Mouse (Mus musculus): Measurements from ENCODE around the gene Eefsec. TPM values are rescaled to one million over a fixed set of nuclear protein-coding genes. Genes with fewer than 3 reads are reported as not detected.
A peak's percentile ranks its signal among the peaks of the same experiment; 100 is the strongest.

The Eefsec gene
- 10 to 100 TPM; 28.4 to 30.5 TPM for polyA plus RNA-seq (2017; shearing (Covaris generic))

GRCm38 (mm10) chr6:88446063-88447002 lies at the start of gene Eefsec:
TSS of gene Eefsec (minus strand) at chr6:88446539.
- ATAC-seq: peak; percentile 90

- ATAC-seq: no peak
Measured at GRCm38 (mm10) chr6:88493712-88494111, 47.4 kb upstream of the Eefsec start.

GRCm38 (mm10) chr6:88490629-88491354 lies 44.5 kb upstream of the Eefsec start:
- no peak for ATAC-seq

- no peak for ATAC-seq
Measured at GRCm38 (mm10) chr6:88489834-88490233, 43.5 kb upstream of the Eefsec start.

- no peak for ATAC-seq
Measured at GRCm38 (mm10) chr6:88489026-88489425, 42.7 kb upstream of the Eefsec start.

DNA sequence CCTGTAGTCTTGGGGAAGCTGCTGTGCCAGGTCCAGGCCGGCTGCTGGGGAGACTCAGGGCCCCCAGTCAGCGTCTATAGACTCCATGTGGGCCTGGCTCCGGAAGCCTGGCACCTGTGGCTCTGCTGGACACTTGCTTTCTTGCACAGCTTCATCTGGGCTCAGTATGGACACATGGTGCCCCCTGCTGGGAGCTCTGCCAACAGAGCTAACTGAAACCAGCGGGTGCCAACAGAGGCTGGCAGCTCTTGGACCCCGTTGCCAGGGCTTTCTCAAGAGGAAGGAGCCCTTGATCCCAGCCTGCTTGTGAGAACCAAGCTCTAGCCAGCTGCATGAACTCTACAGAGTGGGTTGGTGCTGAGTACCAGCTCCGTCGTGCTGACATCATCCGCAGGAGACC lies 40.6 kb upstream of the Eefsec start:
- no peak for ATAC-seq

DNA sequence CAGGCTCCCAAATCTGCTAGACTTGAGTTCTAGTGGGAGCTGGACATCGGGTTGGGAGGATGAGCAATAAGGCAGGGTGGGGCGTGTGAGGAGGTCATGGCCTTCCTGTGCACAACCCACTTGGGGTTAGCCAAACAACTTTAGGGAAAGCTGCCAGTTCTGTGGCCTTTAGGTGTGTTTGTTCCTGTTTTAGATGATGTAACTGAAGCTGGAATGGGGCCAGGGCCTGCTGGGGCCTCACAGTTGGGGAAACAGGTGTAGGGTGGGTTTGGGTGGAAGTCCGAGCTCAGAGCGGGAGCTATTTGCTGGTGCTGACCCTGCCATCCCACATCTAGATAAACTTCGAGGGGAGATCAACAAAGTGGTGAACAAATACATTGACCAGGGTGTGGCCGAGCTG lies 39.0 kb upstream of the Eefsec start:
- no peak for ATAC-seq

DNA sequence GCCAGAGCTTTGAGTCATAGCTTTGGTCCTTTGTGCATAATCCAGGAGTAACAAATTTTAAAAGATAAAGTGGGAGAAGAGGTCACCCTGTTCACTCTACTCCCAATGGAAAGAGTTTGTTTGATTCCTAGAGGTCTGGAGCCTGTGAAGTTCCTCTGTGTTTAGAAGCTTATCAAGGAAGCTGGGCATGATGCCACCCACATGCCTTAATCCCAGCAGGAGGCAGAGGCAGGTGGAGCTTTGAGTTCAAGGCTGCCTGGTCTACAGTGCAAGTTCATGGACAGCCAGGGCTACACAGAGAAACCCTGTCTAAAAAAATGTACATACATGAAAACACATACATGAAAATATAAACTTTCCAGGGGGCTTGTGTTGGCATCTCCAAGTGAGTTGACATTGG lies 37.6 kb upstream of the Eefsec start:
- no peak for ATAC-seq

DNA sequence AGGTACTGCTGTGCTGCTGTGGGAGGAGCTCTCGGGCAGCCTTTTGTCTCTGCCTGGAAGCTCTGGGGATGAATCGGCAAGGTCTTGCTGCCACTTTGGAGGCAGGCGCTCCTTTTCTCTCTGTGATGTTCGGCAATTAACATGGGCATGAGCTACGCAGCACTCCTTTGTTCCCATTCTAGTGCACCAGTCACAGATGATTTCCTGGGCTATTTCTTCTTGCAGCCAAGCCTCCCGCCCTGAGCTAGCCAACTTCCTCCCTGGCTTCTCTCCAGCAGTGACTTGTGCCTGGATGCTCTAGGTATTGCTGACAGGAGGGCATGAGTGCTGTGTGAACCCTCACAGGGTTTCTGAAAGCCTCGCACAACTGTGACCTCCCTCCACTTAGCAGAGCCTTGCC lies 36.8 kb upstream of the Eefsec start:
- ATAC-seq: no peak

- no peak for ATAC-seq
Measured at GRCm38 (mm10) chr6:88480421-88480820, 34.1 kb upstream of the Eefsec start.

- ATAC-seq: no peak
Measured at GRCm38 (mm10) chr6:88469878-88470277, 23.5 kb upstream of the Eefsec start.

DNA sequence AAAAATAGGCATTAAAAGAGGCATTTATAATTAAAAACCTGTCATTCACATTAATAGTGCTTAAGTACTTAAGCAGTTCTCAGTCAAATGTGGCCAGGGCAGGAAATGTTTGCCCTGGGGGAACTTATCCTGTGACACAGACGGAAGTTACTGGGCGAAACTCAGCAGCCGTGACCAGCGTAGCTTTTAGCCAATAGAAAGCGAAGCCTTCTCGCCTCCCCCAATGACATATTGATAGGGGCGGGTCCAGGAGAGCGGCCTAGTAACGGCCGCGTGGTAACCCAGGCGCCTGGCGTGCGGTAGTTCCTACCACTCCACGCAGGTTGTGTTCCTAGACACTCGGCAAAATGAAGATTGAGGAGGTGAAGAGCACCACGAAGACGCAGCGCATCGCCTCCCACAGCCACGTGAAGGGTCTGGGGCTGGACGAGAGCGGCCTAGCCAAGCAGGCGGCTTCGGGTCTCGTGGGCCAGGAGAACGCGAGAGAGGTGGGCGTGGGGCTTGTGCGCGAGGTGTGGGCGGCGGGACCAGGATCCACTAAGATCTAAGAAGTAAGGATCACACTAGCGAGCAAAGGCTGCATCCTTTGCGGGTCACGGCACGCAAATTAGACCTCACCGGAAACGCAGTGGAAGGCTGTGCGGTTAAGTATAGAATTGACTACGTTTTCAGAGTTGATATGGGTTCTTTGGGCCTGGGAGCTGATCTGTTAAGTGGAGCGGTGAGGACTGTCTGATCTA lies 19.0 kb upstream of the Eefsec start, which contains the start of gene Ruvbl1:
Ruvbl1 (plus strand) TSS at position 229 of the 740 bp plus-strand sequence.
- ATAC-seq: peak; percentile 99

DNA sequence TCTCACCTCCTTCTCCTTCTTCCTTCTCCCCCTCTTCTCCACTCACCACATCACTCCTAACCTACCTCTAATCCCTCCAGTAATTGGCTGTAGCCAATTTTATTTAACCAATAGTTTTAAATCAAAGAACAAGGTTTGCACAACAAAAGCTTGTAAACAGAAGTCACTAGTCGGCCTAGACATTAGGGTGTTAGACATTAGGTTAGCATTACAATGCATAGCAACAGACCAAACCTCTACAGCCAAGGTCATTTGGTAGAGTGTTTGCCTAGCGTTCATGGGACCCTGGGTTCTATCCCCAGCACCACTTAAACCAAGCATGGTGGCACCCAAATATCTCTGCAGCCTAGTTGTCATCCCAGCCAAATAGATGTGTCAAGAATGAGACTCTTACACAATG lies 8.2 kb upstream of the Eefsec start:
- ATAC-seq: no peak

DNA sequence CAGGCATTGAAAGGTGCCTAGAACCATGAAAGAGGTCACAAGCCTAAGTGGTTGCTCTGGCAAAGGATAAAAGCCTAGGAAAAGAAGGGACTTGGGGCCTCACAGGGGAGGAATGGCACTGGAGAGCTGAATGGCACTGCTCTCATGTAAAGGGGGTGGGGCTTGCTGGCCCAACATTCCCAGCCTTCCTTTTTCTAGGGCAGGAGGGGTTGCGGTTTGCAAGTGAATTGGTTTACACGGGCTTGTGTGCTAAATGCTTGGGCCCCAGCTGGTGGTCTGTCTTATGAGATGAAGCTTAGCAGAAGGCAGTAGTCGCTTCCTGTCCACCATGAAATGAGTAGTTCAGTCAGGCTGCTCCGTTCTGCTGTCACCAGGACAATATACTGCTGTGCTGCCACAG lies 1.1 kb upstream of the Eefsec start:
- no peak for ATAC-seq

GRCm38 (mm10) chr6:88445661-88446060 lies 678 bp downstream of the Eefsec start:
- ATAC-seq: no peak

DNA sequence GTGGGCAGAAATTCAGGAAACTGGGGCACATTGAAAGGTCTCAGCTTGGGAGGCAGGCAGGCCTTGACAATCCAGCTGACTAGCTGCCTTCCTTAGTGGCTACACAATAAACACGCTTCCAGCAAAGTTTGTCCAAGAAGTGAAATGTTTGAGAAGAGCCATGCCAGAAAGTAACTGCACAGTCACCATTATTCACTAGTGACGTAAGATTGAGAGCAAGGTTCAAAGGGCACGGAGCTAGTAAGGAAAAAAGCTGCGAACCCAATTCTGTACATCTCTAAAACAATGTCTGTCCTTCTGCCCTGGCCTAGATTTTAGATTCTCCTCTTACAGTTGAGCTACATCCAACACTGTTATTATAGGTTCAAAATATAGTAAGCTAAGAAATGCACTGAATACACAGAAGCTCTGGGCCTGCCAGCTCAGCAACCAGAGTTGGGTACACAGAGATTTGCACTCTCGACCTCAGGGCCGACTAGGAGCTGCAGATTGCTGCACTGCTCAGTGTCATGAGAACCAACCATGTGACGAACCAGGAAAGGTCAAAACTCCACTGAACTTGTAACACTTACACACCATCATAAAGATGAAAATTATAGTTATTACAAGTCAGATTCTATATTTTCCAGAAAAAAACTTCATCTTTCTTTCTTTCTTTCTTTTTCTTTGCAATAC lies 2.1 kb downstream of the Eefsec start:
- ATAC-seq: no peak

- ATAC-seq: no peak
Measured at GRCm38 (mm10) chr6:88443446-88443845, 2.9 kb downstream of the Eefsec start.

DNA sequence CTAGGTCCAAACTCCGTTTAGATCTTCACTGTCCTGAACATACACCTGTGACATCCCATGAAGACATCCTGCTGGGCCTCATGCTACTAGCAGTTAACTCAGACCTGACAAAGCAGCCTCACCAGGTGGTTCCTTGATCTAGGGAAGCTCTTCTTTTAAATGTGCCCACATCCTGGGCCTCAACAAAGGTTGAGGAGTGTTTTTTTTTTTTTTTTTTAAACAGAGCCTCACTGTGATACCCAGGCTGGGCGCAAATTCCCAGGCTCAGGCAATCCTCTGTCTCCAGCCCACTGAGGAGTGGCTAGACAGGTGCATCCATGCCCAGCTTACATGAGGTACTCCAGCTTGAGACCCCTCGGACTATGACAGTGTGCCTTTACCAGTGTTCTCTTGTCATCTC lies 3.8 kb downstream of the Eefsec start:
- ATAC-seq: peak; percentile 44

GRCm38 (mm10) chr6:88439056-88439455 lies 7.3 kb downstream of the Eefsec start:
- no peak for ATAC-seq

DNA sequence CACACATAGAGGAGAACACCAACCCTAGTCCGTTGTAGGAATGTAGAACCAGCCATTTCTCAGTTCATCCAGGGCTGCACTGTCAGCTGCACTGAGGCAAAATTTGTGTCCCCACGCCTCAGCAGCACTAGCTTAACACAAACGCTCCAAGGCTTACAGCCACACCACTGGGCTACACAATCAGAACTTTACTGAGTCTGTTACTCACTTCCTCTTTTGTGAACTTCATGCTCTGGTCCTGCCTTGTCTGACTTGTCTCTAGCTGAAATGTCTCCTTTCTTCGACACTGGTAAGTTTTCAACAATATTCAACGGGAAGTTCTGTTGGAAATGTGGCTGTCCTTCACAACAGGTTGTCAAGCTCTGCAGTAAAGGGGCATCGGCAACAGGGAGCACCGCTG lies 10.7 kb downstream of the Eefsec start:
- ATAC-seq: no peak

DNA sequence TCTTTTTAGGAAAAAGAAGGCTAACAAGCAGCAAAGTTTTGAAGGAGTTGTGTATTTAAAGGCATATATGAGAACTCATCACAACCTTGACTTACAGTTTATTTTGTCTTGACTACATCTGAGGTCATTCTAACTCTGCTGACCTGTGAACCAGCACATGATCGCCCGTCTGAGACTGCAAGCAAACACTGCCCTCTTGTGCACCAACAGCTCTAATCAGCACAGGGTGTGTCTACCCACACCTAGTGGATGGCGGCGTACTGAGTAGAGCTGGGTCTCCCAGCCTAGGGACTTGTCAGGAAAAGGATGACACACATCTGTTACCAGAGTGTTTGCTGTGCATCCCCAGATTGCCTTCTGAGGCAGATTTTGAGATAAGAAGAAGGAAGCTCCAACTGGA lies 15.1 kb downstream of the Eefsec start:
- ATAC-seq: no peak

- no peak for ATAC-seq
Measured at GRCm38 (mm10) chr6:88416130-88416758, 30.1 kb downstream of the Eefsec start.

Data from activated CD4-positive, CD25-positive, alpha-beta regulatory T cell, adult 4 months (primary cell).